Mouse (Mus musculus): ENCODE measurements at regions not wholly inside any gene's neighbourhood (a gene's known extent, or its start where the extent isn't known, plus 50 kb on each side); places are given as distances from the start of the nearest gene placed in this dataset.

DNA sequence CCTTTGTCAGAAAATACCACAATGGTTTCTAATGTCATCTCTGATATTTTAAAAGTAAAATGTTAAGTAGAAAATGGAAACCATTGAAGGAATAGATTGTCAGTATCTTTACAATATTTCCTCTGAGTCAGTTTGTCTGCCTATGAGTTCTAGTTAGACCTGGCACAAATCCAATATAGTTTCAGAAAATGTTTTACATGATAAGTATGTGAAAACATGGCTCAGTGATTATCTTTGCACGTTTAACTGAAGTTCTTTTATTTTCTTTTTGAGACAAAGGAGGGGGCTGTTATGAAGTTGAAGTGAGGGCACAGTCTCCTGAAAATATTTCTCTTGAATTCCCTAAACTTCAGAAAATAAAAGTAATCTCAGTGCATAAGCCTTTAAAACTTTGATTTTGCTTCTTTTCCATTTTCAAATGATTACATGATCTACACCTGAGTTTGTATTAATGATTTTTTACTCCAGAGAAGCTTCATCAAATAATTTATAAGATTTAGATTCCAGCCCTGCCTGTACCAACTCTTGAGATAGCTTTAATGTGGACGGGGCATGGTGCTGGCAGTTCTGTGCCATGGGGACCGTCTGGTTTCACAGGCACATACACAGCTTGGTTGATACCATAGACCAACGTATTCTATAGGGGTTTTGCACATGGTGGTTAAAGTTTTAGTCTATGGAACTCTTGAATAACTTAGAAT is 336.5 kb downstream of the Pdha2 start:
- DNase-seq = no peak

- DNase-seq = no peak
These were observed 337.9 kb downstream of the Pdha2 start for GRCm38 (mm10) chr3:140874070-140874895.

DNA sequence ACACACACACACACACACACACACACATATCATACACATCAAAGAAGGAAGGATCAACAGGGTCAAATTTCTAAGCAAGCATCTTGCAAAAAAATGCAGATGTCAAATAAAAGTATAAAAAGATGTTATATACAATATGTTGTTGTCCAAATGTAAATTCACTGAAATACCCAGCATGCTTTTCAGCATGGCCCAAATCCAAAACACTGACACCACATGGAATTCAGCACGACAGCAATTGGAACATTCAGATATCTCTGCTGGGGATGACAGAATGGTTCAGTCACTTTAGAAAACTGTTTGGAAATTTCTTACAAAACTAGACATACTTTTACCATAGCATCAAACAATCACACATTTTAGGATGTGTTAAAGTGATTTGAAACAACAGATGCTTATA is 339.6 kb downstream of the Pdha2 start:
- no peak for DNase-seq

GRCm38 (mm10) chr3:140871261-140871660 is 340.9 kb downstream of the Pdha2 start:
- no peak for DNase-seq

GRCm38 (mm10) chr3:140840197-140840596 is 372.0 kb downstream of the Pdha2 start:
- DNase-seq = no peak

GRCm38 (mm10) chr3:140837976-140838581 is 374.1 kb downstream of the Pdha2 start:
- DNase-seq = no peak

DNA sequence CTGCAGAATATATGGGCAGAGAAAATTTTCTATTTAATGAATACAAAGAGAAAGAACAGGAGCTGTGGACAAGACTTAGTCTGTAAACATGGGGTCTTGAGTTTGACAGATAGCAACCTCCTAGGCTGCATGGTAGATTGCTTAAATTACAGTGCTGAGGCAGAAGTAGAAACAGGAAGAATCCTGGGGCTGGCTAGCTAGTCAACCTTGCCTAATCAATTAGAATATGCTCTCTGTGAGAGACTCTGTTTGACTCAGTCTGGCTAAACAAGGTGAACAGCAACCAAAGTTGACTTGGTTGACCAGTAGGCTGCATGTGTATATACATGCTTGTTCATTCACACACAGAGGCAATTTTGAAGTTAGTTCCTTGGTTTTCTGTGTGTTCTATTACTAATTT is 390.9 kb downstream of the Pdha2 start:
- no peak for DNase-seq

- DNase-seq = no peak
These were observed 406.6 kb downstream of the Pdha2 start for GRCm38 (mm10) chr3:140805586-140805985.

DNA sequence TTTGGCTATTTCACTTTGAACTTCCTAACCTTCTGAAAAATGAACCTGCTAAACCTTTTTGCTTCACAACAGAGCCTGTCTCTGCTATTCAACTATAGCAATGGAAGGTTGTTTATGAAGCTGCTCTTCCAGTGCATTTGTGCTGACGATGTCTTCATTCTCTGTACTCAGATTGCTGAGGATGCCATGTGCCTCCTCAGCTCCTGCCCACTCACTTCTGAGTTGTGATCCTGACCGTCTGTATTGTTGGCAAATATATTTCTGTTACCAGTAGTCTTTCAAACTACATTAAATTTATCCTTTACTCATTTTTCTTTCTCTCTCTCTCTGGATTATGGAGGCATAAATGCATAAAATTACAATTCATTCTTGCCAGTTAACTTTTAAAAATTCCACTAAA is 419.2 kb downstream of the Pdha2 start:
- no peak for DNase-seq

DNA sequence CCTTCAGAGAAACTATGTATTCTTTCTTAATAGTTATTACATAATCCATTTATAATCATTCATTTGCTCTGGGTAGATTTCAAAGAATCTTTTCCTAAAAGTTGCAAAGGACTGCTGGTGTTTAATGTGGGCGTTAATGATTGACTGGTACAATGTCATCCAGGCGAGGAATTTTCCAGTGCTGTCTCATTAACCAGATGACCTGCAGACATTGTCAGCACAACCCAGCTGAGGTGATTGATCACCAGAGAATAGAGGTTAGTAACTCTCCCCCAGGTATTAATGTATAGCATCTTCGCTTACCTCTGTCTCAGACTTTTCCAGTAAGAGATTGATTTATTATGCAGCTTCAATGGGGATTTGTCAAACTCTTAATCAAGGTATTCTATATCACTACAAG is 426.5 kb downstream of the Pdha2 start:
- DNase-seq = no peak

- no peak for DNase-seq
These were observed 452.1 kb downstream of the Pdha2 start for GRCm38 (mm10) chr3:140760051-140760450.

DNA sequence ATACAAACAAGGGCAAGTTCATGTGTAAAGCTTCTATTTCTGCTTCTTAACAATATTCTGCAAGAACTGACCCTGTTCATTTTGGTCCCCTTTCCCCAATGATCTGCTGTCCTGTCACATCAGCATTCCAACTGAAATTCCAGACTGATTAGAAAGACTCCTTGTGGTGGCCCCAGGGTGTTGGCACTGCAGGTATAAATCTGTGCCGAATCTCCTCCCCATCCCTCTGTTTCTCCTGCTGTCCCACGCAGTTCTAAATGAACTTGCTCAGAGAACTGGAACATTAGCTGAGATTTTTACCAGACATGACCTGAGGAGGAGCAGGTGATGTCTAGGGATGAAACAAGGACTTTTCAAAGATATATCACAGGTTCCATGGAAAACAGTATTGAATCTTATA is 467.7 kb downstream of the Pdha2 start:
- DNase-seq = no peak

GRCm38 (mm10) chr3:140740430-140740829 is 471.7 kb downstream of the Pdha2 start:
- DNase-seq = no peak

- DNase-seq = no peak
These were observed 473.3 kb downstream of the Pdha2 start for GRCm38 (mm10) chr3:140738654-140739369.

- DNase-seq = no peak
These were observed 495.3 kb downstream of the Pdha2 start for GRCm38 (mm10) chr3:140716896-140717295.

DNA sequence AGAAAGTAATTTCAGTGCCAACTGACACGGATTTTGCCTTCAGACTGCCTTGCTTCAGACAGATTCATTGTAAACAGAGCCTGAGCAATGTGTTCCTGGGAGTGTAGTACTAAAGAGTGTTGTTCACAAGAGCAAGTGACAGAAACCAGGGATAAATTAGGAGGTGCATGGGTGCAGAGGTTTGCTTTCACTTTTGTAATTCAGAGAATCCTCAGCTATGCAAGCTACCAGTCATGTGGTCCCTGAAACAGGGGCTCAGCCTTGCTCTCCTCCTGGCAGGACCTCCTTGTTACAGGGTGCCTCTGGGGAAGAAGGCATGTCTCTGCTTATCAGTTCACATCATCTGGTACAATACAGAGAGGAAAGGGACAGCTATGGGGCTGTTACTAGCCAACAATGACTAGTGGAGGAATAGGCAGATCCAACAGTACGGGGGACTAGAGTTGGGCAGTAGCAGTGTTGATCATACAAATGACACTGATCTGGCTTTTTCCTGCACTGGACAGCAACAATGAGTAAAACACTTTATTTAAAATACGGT is 504.5 kb downstream of the Pdha2 start:
- DNase-seq = no peak

DNA sequence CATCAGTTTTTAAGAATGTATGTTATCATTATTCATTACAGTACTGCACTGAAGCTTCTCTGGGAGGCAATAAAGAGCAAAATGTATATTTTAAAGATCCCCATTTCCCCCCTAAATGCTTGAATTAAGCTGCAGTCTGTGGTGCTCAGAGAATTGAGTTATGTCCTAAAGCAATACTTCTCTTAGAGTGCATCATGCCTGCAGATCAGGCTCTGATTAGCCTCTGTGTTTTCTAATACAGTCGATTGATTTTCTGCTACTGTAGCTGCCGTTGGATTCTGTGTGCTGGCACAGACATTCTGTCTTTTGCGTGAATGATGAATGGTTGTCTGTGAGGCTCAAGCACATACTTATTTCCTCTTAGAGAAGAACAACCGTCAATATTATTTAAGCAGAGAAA is 505.4 kb downstream of the Pdha2 start:
- DNase-seq = no peak

DNA sequence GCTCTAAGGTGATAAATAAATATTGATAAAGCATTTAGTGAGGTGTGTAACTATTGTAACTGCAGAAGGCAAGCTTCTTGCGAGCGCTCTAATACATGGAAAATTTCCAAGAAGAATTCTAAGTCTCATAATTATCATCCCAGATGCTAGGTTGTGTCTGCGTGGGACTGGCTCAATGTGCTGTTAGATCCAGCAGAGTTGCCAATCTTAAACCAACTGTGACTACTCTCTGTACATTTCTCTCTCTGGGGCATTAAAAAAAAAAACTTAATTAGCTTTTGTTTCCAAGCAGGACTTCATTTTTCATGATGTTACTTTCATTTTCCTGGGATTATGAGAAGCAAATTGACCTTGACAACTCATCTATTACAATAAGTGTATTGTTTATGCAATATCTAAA is 506.6 kb downstream of the Pdha2 start:
- DNase-seq = no peak

GRCm38 (mm10) chr3:140702929-140703328 is 509.2 kb downstream of the Pdha2 start:
- DNase-seq = no peak

DNA sequence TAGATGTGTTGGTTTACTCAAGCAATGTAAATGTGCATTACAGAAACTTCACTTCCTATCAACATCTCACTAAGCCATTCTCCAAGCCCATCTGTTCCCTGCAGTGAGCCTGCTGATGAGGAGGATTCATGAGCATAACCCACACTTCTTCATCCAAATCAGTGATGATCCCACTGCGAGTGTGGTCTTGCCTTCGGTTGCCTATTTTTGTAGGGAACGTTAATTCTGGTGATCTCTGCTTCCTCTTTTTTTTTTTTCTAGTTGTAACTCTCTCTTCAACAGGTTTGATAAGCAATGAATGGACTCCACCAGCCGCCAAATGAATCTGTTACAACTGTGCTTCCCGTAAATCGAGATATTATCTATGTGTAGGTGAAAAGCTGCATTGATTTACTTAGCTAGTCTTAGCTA is 509.9 kb downstream of the Pdha2 start:
- no peak for DNase-seq

DNA sequence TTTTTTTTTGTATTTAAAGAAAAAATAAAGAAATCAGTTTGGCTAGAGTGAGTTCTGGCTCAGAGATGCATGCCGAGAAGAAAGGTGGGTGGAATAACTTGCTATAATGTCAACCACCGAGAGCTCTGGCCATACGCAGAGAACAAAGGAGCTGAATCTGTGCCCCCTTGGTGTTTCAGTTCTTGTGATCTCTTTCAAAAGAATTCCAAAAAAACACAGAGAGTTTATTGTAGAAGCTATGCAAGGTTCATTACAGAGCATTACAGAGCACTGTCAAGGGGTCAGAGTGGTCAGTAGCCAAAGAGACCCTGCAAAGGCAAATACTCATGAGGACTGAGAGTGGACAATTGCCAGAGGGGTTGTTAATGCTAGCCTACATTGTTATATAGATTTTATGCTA is 514.9 kb downstream of the Pdha2 start:
- DNase-seq = no peak

DNA sequence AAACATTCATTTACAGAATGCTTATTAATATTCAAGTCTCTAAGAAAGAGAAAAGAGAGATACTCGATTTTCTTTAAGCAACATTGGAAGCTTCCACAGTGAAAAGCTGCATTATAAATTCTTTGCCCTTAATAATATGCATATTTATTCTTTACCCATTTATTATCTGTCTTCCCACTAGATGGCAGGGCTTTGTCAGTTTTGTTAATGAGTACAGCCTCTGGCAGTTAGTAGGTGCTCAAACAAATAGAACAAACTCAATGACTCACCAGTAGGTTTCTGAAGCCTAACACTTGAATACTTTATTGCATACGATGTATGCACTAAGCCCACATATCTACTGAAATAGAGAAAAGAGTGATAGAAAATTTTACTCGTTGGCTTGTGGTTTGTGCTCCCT is 529.4 kb downstream of the Pdha2 start:
- DNase-seq = no peak

All from heart, adult 18-20 months (tissue).